Comparison of ENCODE assay signal across 19 mouse cellular contexts in genomic region chr15:13130246-13130645, GRCm38 (mm10). TPM values are rescaled to one million over a fixed set of nuclear protein-coding genes. Genes with fewer than 3 reads are reported as not detected.
"Had no signal": no experiment of that assay in that cellular context is flagged by ENCODE, and none has a peak within 500 bp of the region (broad histone marks: within the 10 kb centered on the region; RNA-seq: fewer than 3 reads in every experiment).

No protein-coding gene starts in this region.

- H3K4me2 ChIP-seq: liver, embryonic 13.5 days; midbrain, embryonic 11.5 days had no signal

- H3K9ac ChIP-seq: liver, embryonic 13.5 days had no signal

- H3K27me3 ChIP-seq: liver, embryonic 13.5 days had no signal

- DNase-seq: kidney, adult 18-20 months; kidney, adult 9 months; kidney, postnatal 14 days; kidney, postnatal 4 days; left cerebral cortex, postnatal 4 days; liver, embryonic 13.5 days; lung, adult 2 months; lung, postnatal 14 days; lung, postnatal 4 days; midbrain, embryonic 14.5 days; right cerebral cortex, postnatal 14 days; right cerebral cortex, postnatal 4 days; thymus, adult 2 months; thymus, postnatal 14 days; thymus, postnatal 4 days had no signal

- H3K9me3 ChIP-seq: liver, embryonic 13.5 days had no signal

- H3K4me3 ChIP-seq: liver, embryonic 13.5 days had no signal

- H3K36me3 ChIP-seq: liver, embryonic 13.5 days had no signal

- H3K27ac ChIP-seq: liver, embryonic 13.5 days; stomach, postnatal 0 days had no signal

- H3K4me1 ChIP-seq: liver, embryonic 13.5 days had no signal

RNA-seq across cellular contexts. Expression of gene Cdh6, which starts 43.2 kb away (rescaled TPM):
- total RNA-seq: megakaryocyte progenitor cell, adult 5-6 weeks; megakaryocyte-erythroid progenitor cell, adult 5-6 weeks had no signal
